In the genomic region with DNA sequence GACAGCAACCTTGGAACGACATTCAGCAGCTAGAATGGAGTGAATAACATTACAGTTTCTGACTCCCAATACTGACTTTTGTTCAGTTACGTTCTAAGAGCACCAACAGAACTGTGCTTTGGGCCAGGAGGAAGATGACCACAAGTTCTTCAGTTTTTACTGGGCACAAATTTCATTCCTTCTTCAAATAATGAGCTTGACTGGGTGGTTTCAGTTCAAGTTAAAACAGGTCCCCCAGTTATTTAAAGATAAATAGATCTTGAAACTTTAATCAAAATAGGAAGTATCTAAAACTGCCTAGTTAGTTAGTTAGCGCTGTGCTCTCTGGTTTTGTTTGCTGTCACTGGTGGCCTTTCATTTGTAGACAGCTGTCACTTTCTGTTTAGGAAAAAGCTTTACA, we compare ENCODE assay signal across 9 mouse cellular contexts. TPM values are rescaled to one million over a fixed set of nuclear protein-coding genes. Genes with fewer than 3 reads are reported as not detected.
DNase-seq lines count a peak whose midpoint lies in the region; ATAC-seq lines count a peak whose summit lies in the region.
"Had no signal": no experiment of that assay in that cellular context is flagged by ENCODE, and none has a peak within 500 bp of the region (broad histone marks: within the 10 kb centered on the region; RNA-seq: fewer than 3 reads in every experiment).

No protein-coding gene starts in this region.

- H3K27me3 ChIP-seq in kidney, embryonic 16.5 days (ENCODE audit: insufficient read depth, low read length): no peaks in the 10 kb centered on the region
- no peaks in the 10 kb centered on the region for H3K27me3 ChIP-seq in hindbrain, embryonic 16.5 days (replicated peaks; ENCODE audit: control insufficient read depth, insufficient read depth, low read length)
- no peaks in the 10 kb centered on the region for H3K27me3 ChIP-seq in midbrain, embryonic 13.5 days
- H3K27me3 ChIP-seq: Patski had no signal

- 0 out of 2 replicates have a peak overlapping the region, but pooled peaks have one; percentile 38 for H3K4me2 ChIP-seq in kidney, embryonic 16.5 days (replicated peaks; ENCODE audit: low read depth, low read length)
- H3K4me2 ChIP-seq in hindbrain, embryonic 16.5 days (ENCODE audit: low read length): no peak overlapping the region; the same call in 1 of the 2 replicates
- H3K4me2 ChIP-seq in midbrain, embryonic 13.5 days (replicated peaks): no peak overlapping the region

- intact Hi-C loops in left cerebral cortex, postnatal 4 days (cut with DNase I): no loop called here

- no peaks in the 10 kb centered on the region for H3K36me3 ChIP-seq in kidney, embryonic 16.5 days (ENCODE audit: insufficient read depth, low read length)
- H3K36me3 ChIP-seq in hindbrain, embryonic 16.5 days (ENCODE audit: control insufficient read depth, insufficient read depth, low read length): no peaks in the 10 kb centered on the region
- no peaks in the 10 kb centered on the region for H3K36me3 ChIP-seq in midbrain, embryonic 13.5 days

- WGBS in kidney, embryonic 16.5 days: 60% methylated on average over 3 of the region's 3 CpGs
- 40% methylated on average over 3 of the region's 3 CpGs for WGBS in hindbrain, embryonic 16.5 days
- 10% methylated on average over 3 of the region's 3 CpGs for WGBS in midbrain, embryonic 13.5 days

- peak overlapping the region; percentile 91 for H3K27ac ChIP-seq in kidney, embryonic 16.5 days (ENCODE audit: low read length)
- H3K27ac ChIP-seq in brown adipose tissue, adult 24 weeks (replicated peaks; ENCODE audit: low read depth, low read length): peak overlapping the region; percentile 48; the same call in 1 of the 2 replicates
- peak overlapping the region; percentile 78; the same call in 1 of the 2 replicates for H3K27ac ChIP-seq in hindbrain, embryonic 16.5 days (ENCODE audit: low read depth, low read length)
- peak overlapping the region; percentile 79; the same call in 1 of the 2 replicates for H3K27ac ChIP-seq in midbrain, embryonic 13.5 days

- no peak for DNase-seq in kidney, postnatal 14 days
- DNase-seq in urinary bladder, postnatal 10 days (ENCODE audit: low spot score): no peak
- DNase-seq in ovary, postnatal 14 days (ENCODE audit: low spot score): no peak
- DNase-seq in left cerebral cortex, postnatal 4 days: no peak

- H3K4me3 ChIP-seq in kidney, embryonic 16.5 days (ENCODE audit: low read length): no peak overlapping the region
- no peak overlapping the region for H3K4me3 ChIP-seq in brown adipose tissue, adult 24 weeks (ENCODE audit: insufficient read depth, low read depth, low read length)
- H3K4me3 ChIP-seq in hindbrain, embryonic 16.5 days (ENCODE audit: low read length): no peak overlapping the region
- no peak overlapping the region for H3K4me3 ChIP-seq in midbrain, embryonic 13.5 days (replicated peaks)

- H3K9me3 ChIP-seq in kidney, embryonic 16.5 days (ENCODE audit: low read length): no peaks in the 10 kb centered on the region
- no peaks in the 10 kb centered on the region for H3K9me3 ChIP-seq in hindbrain, embryonic 16.5 days (ENCODE audit: control insufficient read depth, low read length)
- H3K9me3 ChIP-seq in midbrain, embryonic 13.5 days: no peaks in the 10 kb centered on the region

- H3K9ac ChIP-seq in kidney, embryonic 16.5 days (replicated peaks; ENCODE audit: low read length): no peak overlapping the region
- H3K9ac ChIP-seq in hindbrain, embryonic 16.5 days (ENCODE audit: low read depth, low read length): no peak overlapping the region
- H3K9ac ChIP-seq in midbrain, embryonic 13.5 days (replicated peaks): no peak overlapping the region

- no peak for ATAC-seq in kidney, embryonic 16.5 days (ENCODE audit: low FRiP score, low TSS enrichment)
- no peak for ATAC-seq in hindbrain, embryonic 16.5 days
- no peak for ATAC-seq in midbrain, embryonic 13.5 days

- H3K4me1 ChIP-seq in kidney, embryonic 16.5 days (ENCODE audit: insufficient read depth, low read length): peaks cover 28% of the 10 kb centered on the region
- peaks cover 10% of the 10 kb centered on the region for H3K4me1 ChIP-seq in brown adipose tissue, adult 24 weeks (ENCODE audit: control insufficient read depth, insufficient read depth, insufficient read length, low read length)
- H3K4me1 ChIP-seq in hindbrain, embryonic 16.5 days (ENCODE audit: control insufficient read depth, insufficient read depth, low read depth, low read length): peaks cover 17% of the 10 kb centered on the region
- peaks cover 61% of the 10 kb centered on the region for H3K4me1 ChIP-seq in midbrain, embryonic 13.5 days (replicated peaks)

RNA-seq across cellular contexts. Expression of a gene that starts 52.2 kb away (rescaled TPM):
- 240 and 248 TPM in 2 replicates for polyA plus RNA-seq in kidney, embryonic 16.5 days (2015; fragmentation: Nextera tagmentation; extraction: Ambion mirVana)
- polyA plus RNA-seq in brown adipose tissue, adult 24 weeks (2012; ENCODE audit: insufficient read depth, insufficient read length, missing spikeins): 93.7 and 107 TPM in 2 replicates
- 244 and 245 TPM in 2 replicates for polyA plus RNA-seq in hindbrain, embryonic 16.5 days (2015; fragmentation: Nextera tagmentation; extraction: Ambion mirVana)
- 285 and 292 TPM in 2 replicates for polyA plus RNA-seq in midbrain, embryonic 13.5 days (2015; fragmentation: Nextera tagmentation; extraction: Ambion mirVana)
- 100 to 1,000 TPM; 142 to 144 TPM for total RNA-seq in left cerebral cortex, postnatal 4 days (2021)
